Mouse (Mus musculus): ENCODE data around the gene Mrpl37. TPM values are rescaled to one million over a fixed set of nuclear protein-coding genes. Genes with fewer than 3 reads are reported as not detected.
A peak's percentile ranks its signal among the peaks of the same experiment; 100 is the strongest.

Mrpl37 gene
- total RNA-seq, 2 experiments from 2014 or later, result 59.4 to 59.9 TPM

GRCm38 (mm10) chr4:107024899-107025298 is 41.8 kb downstream of the Mrpl37 start:
- H3K4me3 ChIP-seq, result no peak overlapping the region
- no peak for DNase-seq (ENCODE audit: low spot score in 2 of 2)
- H3K27ac ChIP-seq, result no peak overlapping the region
- no peak for TF ChIP-seq CTCF (conservative IDR thresholded peaks at IDR 0.05)

DNA sequence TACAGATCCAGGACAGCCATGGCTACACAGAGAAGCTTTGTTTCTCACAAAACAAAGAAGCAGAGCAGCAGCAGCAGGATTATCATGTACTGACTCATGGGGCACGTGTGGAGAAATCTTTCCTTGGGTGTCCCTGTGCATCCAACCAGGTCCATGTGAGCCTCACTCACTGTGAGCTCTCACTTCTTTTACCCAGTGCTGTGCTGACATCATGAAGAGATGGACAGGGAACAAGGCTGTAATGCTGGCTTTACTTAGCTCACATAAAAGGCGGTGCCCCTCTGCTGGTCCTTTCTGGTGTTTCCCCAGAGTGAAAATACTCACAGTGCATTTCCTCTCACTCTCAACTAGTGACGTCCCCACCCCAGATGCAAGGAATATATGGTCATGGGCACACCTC is 45.2 kb downstream of the Mrpl37 start:
- no peak overlapping the region for H3K27ac ChIP-seq
- H3K4me3 ChIP-seq, result no peak overlapping the region
- no peak for DNase-seq (ENCODE audit: low spot score in 2 of 2)
- peak; percentile 24 for TF ChIP-seq CTCF (conservative IDR thresholded peaks at IDR 0.05)

DNA sequence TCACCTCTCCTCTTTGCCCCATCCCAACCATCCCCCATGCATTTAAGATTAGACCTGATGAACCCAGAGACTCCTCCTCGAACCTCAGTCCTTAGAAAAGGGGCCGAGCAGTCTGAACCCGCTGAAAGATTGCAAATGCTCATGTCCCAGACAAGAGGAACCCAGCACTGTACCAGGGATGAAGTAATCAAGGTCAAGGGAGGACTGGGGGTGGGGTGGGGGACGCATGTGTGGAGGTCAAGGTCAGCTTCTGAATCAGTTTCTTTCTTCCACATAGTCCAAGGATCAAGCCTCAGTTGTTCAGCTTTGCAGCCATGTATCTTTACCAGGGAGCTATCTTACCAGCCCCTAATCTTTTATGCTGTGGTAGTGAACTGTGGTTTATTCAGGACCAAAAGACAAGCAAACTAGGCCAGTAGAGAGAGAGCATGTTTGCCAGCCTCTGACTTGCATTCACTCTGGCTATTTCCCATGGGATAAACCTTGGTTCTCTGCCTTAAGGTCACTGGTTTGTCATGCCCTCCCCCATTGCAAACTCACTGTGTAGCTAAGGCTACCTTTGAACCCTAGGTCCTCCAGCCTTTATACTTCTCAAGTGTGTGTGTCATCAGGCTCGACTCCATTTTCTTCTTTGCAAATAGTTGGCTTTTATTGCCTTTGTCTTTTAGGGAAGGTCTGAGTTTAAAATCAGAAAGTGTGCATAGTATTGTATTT is 46.2 kb downstream of the Mrpl37 start:
- no peak for TF ChIP-seq CTCF (conservative IDR thresholded peaks at IDR 0.05)
- DNase-seq (ENCODE audit: low spot score in 2 of 2), result no peak
- Histone ChIP-seq H3K4me3 (no peak overlapping the region), H3K27ac (0 out of 2 replicates have a peak overlapping the region, but pooled peaks have one; percentile 82)

DNA sequence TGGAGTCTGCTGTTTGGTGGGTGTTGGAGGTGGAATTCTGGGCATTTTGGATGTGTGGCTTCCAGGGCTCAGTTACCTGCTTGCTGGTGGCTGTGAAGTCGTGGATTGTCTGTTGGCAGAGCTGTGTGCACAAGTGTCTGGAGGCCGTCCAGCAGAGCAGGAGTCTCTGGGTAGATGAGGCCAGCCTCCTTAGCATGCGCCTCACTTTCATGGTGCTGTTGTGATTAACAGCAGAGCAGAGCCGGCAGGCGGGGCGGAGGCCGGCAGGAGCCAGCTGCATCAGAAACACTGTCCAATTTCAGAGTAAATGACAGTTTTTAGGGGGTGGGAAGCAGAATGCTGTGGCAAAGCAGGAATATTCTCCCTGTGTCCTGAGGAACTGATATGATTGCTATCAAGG is 47.6 kb downstream of the Mrpl37 start:
- peak; percentile 49 to 66 for DNase-seq (ENCODE audit: low spot score in 2 of 2)
- peak overlapping the region; percentile 82 for H3K27ac ChIP-seq
- TF ChIP-seq CTCF (conservative IDR thresholded peaks at IDR 0.05), result no peak
- no peak overlapping the region for H3K4me3 ChIP-seq

DNA sequence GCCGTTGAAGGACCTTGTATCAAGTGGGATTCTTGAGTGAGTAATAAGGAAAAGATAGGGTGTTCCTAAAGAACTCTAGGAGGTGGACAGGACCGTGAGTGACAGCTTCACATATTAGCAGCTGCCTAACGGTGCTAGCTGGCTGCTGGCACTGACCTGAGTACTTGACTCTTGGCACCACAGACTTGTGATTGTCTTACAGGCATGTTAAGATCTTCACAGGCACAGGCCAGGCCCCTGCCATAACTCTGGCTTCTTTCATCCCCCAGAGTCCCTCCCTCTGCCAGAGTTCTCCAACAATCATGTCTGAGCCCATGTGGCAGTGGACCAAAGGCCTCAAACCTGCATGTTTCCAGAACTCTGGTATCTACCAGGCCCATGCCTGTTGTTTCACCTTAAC is 48.1 kb downstream of the Mrpl37 start:
- H3K27ac ChIP-seq, result peak overlapping the region; percentile 82
- no peak for TF ChIP-seq CTCF (conservative IDR thresholded peaks at IDR 0.05)
- no peak overlapping the region for H3K4me3 ChIP-seq
- DNase-seq (ENCODE audit: low spot score in 2 of 2), result no peak

DNA sequence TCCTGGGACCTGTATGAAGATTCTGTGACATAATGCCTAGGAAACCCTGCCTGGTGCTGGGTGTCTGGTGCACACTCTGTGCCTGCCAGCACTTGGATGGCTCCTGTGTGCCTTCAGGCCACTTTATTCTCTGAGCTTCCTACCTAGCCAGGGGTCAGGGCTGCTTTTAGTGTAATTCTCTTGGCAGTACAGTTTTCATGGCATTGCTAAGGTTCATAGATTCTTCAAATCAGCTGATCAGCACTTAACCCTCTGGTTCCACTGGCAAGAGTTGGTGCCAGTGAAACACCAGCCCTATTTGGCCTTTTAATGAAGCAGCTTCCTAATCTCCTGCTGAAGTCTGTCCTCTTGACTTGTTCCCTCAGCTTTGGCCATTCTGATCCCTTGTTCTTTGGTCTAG is 49.4 kb downstream of the Mrpl37 start:
- no peak for TF ChIP-seq CTCF (conservative IDR thresholded peaks at IDR 0.05)
- Histone ChIP-seq H3K4me3 (no peak overlapping the region), H3K27ac (no peak overlapping the region; the same call in 1 of the 2 replicates)
- DNase-seq (ENCODE audit: low spot score in 2 of 2), result no peak

DNA sequence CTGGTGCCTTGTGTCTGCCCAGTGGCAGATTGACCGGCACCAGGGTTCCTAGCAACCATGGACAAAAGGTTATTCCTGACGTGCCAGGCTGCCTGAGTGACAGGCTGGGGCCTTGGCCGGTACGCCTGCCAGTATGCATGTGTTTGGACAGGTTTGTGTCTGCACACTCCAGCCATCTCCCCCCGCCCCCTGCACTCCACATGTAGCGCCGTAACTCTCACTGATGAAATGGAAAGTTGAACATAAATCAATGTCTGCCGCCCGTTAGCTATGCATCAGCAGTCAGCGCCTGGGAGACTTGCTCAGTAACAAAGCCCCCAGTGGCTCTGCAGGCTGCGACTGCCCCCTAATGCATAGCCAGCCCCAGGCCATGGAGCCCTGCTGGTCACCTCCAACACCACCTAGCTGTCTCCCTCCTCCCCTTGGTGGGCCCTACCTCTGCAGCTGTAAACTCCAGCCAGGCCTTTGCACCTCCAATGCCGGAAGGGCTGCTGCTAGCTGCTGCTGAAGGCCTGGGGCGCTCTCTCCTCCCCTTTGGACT is 50.6 kb downstream of the Mrpl37 start:
- TF ChIP-seq CTCF (conservative IDR thresholded peaks at IDR 0.05), result no peak
- Histone ChIP-seq H3K4me3 (no peak overlapping the region), H3K27ac (no peak overlapping the region)
- no peak for DNase-seq (ENCODE audit: low spot score in 2 of 2)

- TF ChIP-seq CTCF (conservative IDR thresholded peaks at IDR 0.05), result no peak
- no peak overlapping the region for H3K4me3 ChIP-seq
- H3K27ac ChIP-seq, result peak overlapping the region; percentile 46; the same call in 1 of the 2 replicates
- DNase-seq (ENCODE audit: low spot score in 2 of 2), result no peak
Measured at GRCm38 (mm10) chr4:107013817-107014260, 52.8 kb downstream of the Mrpl37 start.

- Histone ChIP-seq H3K27ac (no peak overlapping the region; the same call in 1 of the 2 replicates), H3K4me3 (no peak overlapping the region)
- TF ChIP-seq CTCF (conservative IDR thresholded peaks at IDR 0.05), result no peak
- DNase-seq (ENCODE audit: low spot score in 2 of 2), result no peak
Measured at GRCm38 (mm10) chr4:107013119-107013816, 53.4 kb downstream of the Mrpl37 start.

DNA sequence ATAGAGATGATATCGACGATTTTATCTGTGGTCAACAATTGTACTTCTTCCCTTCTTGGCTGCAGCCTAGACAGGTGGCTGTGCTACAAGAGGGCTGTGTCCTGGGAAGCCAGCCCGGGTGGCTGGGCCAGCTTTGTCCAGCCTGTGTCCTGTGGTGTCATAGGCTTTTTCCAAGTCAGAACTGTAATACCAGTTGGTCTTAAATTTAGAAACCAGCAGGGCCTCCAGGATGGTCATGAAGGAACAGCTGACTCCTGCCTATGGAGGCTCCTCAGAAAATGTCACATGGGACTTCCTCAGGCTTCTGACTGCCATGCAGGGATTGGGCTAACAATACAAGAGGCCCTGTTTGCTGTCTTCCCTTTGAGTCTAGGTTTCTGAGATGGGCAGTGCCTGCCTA is 54.1 kb downstream of the Mrpl37 start:
- no peak overlapping the region for H3K27ac ChIP-seq
- no peak for DNase-seq (ENCODE audit: low spot score in 2 of 2)

DNA sequence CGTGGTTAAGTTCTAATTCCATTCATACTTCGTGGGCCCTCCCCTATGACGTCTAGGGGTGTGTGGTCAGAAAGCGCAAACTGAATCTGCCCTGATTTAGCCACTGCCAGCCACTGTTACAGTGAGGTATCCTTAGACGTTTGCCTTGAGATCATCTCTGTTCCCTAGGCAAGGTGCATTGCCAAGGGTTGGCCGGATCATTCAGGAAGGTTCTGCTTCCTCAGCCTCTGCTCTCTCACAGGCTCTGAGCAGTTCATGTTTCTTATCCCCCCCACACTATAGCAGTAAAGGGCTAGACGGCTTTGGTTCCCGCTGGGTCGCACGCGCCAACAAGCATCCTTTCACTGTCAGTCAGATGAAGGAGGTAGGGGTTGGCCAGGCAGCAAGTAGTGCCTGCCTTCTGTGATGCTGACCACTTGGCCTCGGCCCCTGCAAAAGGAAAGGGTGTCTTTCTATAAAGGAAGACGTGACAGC is 54.6 kb downstream of the Mrpl37 start:
- Histone ChIP-seq H3K27ac (no peak overlapping the region), H3K4me3 (no peak overlapping the region)
- no peak for TF ChIP-seq CTCF (conservative IDR thresholded peaks at IDR 0.05)
- DNase-seq (ENCODE audit: low spot score in 2 of 2), result no peak

More for the DNA sequence above, 54.1 kb downstream of the Mrpl37 start:
- TF ChIP-seq CTCF (conservative IDR thresholded peaks at IDR 0.05), result no peak
- no peak overlapping the region for H3K4me3 ChIP-seq

DNA sequence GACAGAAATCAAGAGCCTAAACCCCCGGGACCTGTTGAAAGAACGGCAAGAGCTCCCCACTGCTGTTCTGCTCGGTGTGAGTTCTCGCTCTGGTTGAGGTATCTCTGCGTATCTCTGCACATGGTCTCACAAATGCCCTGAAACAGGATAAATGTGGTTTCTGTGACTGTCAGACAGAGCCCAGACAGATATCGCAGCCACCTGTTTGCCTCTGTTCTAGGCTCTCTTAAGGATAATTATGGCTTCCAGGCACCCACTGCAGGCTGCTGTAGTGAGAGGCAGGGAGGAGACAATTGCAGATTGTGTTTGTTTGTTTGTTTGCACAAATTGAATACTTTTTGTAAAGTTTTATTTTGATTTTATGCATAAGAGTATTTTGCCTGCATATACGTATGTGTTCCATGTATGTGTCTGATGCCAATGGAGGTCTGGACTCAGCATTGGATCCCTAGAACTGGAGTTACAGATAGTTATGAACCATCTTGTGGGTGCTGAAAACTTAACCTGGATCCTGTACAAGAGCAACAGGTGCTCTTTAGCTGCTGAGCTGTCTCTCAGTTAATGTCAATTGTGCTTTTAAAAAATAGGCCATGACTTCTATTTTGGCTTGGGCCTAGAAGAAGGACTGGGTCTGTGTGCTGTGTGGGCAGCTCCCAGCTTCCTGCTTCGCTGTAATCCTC is 55.2 kb downstream of the Mrpl37 start:
- no peak for TF ChIP-seq CTCF (conservative IDR thresholded peaks at IDR 0.05)

DNA sequence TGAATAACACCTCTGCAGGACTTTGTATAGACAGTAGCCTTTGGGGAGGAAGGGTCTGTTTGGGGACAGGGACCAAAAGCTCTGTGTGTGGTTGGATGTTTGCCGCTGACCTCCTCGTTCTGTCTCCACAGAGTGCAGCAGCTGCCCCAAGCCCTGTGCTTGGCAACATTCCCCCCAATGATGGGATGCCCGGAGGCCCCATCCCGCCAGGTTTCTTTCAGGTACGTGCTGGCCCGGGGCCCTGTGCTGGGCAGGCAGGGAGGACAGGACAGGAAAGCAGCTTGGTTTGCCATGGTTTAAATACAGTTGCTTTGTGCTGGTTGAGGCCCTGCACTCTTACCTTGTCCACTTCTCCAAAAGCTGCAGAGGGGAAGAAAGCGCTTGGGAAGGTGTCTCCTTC is 57.1 kb downstream of the Mrpl37 start:
- Histone ChIP-seq H3K4me3 (no peak overlapping the region), H3K27ac (no peak overlapping the region)
- TF ChIP-seq CTCF (conservative IDR thresholded peaks at IDR 0.05), result no peak
- DNase-seq (ENCODE audit: low spot score in 2 of 2), result no peak

More for the DNA sequence above, 55.2 kb downstream of the Mrpl37 start:
- no peak for DNase-seq (ENCODE audit: low spot score in 2 of 2)
- Histone ChIP-seq H3K27ac (no peak overlapping the region), H3K4me3 (no peak overlapping the region)
